Mouse (Mus musculus): ENCODE measurements around the gene Rft1. TPM values are rescaled to one million over a fixed set of nuclear protein-coding genes. Genes with fewer than 3 reads are reported as not detected.

The Rft1 gene
- polyA plus RNA-seq (2017; shearing (Covaris generic)), result 10 to 100 TPM in 1 of 2 experiments, 1 to 10 TPM in 1; 9.9 to 15.6 TPM

DNA sequence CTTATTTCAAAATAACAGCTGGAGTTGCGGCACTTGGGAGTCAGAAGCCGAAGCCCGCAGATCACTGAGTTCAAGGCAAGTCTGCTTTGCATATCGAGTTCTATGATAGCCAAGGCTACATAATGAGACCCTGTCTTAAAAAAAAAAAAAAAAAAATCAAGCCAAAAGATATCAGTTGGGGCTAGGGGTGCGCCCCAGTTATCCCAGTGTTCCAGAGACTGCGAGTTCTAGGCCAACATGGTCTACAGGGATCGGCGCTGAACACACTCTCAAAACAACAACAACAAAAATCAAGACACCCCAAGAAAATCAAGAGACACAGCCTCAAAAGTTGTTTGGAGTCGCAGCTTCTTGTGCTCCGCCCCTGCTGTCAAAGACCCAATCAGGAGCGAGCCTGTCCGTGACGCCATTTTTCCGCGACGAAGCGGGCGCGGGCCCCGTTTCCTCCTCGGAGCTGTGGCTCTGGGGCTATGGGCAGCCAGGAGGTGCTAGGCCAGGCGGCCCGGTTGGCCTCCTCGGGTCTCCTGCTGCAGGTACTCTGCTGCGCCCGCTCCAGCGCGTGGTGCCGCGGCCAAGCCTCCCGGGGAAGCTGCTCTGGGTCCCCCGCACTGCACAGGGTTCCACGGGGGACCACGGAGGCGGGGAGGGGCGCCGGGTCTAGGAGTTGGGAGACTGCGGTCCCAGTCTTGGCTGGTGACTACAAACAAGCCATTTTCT, at the start of gene Rft1:
Gene Rft1, plus strand, starts transcription at position 418 of the 717 bp plus-strand sequence.

DNA sequence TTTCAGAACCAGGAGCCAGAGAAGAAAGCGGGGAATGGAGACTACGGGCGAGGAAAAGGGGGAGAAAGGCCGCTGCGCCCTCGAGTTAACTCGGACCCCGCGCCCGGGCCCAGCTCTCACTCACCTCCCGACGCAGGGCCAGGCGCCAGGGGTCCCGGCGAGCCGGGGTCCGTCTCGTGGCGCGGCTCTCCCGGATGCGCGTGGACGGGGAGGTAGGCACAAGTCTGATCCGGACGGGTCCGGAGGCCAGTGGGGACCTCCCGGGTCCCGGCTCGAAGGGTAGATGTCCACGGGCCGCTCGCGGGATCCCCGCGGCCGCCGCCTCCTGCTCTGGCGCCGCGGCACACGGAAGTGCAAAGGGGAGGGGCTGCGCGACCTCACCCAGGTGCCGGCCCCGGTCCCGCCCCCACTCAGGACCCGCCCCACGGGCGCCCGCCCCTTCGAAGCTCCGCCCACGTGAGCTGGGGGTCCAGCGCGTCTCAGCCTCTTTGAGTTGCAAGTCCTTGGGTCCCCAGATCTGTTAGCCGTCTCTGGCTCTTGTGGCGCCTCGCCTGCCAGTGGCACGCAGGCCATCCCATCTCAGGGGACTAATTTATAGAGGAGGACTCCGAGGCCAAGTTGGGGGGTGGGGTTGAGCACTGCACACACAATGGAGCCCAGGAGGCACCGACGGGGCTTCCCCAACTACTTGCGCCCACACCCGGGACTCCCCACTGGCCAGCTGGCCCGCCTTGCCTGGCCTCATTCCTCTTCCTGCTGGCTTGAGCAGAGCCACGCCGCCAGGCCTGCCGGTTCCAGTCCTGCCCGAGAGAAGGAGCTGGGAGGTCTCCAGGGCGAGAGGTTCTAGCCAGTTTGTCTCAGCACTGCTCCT, 28.1 kb upstream of the Rft1 start, which contains the start of gene Prkcd:
Gene Prkcd, minus strand, starts transcription at position 355 of the 871 bp plus-strand sequence.

DNA sequence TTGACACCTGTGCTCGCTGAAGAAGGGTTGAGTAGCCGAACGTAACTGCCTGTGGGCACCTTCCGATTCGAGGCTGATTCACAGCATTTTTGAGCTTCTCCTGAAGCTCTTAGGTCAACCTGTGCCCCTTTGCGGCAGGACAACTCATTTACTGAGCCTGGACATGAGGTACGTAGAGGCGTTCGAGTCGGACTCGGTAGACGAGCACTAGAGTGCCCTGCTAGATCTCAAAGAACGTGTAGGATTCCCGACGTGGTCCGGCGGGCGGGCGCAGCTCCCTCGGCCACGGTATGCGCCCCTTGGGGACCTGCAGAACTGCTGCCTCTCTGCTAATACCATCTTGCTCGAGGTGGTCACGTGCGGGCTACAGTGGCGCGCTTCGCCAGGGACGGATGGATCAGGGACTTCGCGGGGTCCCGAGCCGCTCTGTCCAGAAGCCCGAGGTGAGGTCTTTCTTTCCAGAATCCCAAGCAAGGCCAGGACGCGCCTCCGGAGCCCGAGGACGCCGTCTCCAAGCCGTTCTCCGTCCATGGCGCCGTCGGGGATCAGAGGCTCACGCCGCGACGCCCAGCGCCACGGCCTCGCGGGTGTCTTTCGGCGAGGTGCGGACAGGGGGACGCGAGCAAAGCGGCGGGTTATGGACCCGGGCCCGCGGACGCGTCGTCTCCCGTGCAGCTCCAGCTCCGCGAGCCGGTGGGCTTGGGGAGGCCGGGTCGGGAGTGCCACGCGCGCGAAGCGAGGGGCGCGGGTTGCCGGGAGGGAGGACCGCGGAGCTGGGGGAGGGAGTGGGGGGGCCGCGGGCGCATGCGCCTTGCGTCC, 60.8 kb downstream of the Rft1 start, which contains the start of gene Sfmbt1:
Gene Sfmbt1, plus strand, starts transcription at position 51 of the 819 bp plus-strand sequence.

Other genes with a start within 250 kb of the Rft1 start
- 10 to 100 TPM; 50.7 to 51.3 TPM for gene Dcp1a, start 174.8 kb upstream of the Rft1 start, polyA plus RNA-seq (2017; shearing (Covaris generic))
- gene Cacna1d, start 162.9 kb upstream of the Rft1 start, polyA plus RNA-seq (2017; shearing (Covaris generic)), result 1 to 10 TPM; 1.4 to 4.3 TPM
- gene Tkt, start 106.0 kb upstream of the Rft1 start, polyA plus RNA-seq (2017; shearing (Covaris generic)), result 100 to 1,000 TPM; 183 to 196 TPM
- 100 to 1,000 TPM in 1 of 2 experiments, 10 to 100 TPM in 1; 97.7 to 104 TPM for gene Prkcd, start 28.1 kb upstream of the Rft1 start, polyA plus RNA-seq (2017; shearing (Covaris generic))
- 10 to 100 TPM; 15.1 to 15.3 TPM for gene Sfmbt1, start 60.5 kb downstream of the Rft1 start, polyA plus RNA-seq (2017; shearing (Covaris generic))
- 10 to 100 TPM; 19.6 to 22.8 TPM for gene Tmem110, start 171.2 kb downstream of the Rft1 start, polyA plus RNA-seq (2017; shearing (Covaris generic))
- gene Mustn1, start 224.8 kb downstream of the Rft1 start, polyA plus RNA-seq (2017; shearing (Covaris generic)), result 1 to 10 TPM in 1 of 2 experiments, under 1 TPM in 1; 0.92 to 1.7 TPM
- gene Itih4, start 232.1 kb downstream of the Rft1 start, polyA plus RNA-seq (2017; shearing (Covaris generic)), result under 1 TPM in 1 of 2 experiments, not detected in 1; 0.18 TPM

All from inflammation-experienced regulatory T-cells (primary cell).